Mouse (Mus musculus): ENCODE data around the gene Krtap4-7. TPM values are rescaled to one million over a fixed set of nuclear protein-coding genes. Genes with fewer than 3 reads are reported as not detected.

Krtap4-7 gene
- polyA plus RNA-seq, 1 experiment, result not detected

DNA sequence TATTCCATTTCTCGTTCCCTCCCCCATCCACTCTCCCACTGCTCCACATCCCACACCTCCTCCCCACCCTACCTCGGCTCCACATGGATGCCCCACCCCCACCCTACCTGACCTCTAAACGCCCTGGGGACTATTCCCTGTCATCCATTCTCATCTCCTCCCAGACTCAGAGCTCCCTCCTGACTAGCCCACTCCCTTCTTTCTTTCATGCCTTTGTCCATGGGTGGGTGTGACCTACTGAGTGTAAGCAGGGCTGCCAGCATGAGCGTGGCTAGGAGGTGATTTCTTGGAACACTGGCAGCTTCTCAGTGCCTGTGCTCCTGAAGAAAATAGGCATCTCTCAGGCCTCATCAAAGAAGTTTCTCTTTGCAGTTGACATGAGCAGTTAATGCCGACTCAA lies 13.2 kb upstream of the Krtap4-7 start:
- 47% methylated on average over 5 of the region's 5 CpGs for WGBS
- no peaks in the 10 kb centered on the region for H3K36me3 ChIP-seq (ENCODE audit: control insufficient read depth, insufficient read depth, low read length)
- no peak overlapping the region for H3K27ac ChIP-seq (ENCODE audit: insufficient read depth, low read depth, low read length)
- no peak for TF ChIP-seq POLR2A (IDR thresholded peaks at IDR 0.05; ENCODE audit: low read depth, low read length)
- TF ChIP-seq CTCF (conservative IDR thresholded peaks at IDR 0.05; ENCODE audit: insufficient read depth, insufficient read length, low read depth, low read length), result no peak
- H3K4me3 ChIP-seq (ENCODE audit: insufficient read depth, low read depth, low read length), result no peak overlapping the region
- DNase-seq, result no peak
- no peaks in the 10 kb centered on the region for H3K27me3 ChIP-seq (replicated peaks; ENCODE audit: control insufficient read depth, insufficient read depth, low read length)
- H3K4me1 ChIP-seq (ENCODE audit: control insufficient read depth, insufficient read depth, low read length), result no peaks in the 10 kb centered on the region

DNA sequence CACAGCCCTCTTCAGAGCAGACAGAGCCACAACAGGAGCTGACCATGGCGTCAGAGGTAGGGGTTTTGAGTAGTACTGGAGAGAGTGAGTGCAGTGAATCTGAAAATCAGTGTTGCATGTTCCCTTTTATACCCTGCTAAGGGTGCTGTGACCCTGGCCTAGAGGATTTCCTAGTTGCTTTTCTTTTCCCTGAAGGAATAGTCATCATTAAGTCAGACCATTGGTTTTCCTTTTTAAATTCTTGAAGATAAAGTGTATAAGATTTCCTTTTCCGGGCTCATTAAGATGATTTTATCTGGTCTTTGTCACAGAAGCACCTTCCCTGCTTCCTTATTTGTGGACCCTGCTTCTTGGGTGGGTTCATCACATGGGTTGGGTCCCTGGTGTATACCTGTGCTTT lies 6.2 kb upstream of the Krtap4-7 start, which contains the start of gene Gm11555:
Gm11555 (minus strand) TSS at position 101 of the 400 bp plus-strand sequence.
- WGBS, result 78% methylated on average over 2 of the region's 2 CpGs

DNA sequence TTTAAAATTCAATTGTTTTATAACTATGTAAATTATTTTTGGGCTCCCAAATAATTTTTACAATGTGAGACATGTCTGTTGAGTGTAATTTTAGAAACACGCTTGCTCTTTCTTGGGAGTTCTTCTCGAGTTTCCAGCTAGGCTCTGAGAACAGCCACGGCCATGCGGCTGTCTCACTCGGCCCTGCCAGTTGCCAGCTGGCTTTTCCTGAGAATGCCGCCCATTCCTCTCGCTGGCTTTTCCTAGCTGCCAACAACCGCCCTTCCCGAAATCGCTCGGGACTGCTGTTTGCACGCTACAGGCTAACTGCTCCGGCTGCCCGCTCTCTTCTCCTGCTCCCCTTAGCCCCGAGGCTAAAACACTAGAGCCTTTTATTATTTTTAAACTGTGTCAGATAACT lies 2.6 kb upstream of the Krtap4-7 start:
- 75% methylated on average over 15 of the region's 15 CpGs for WGBS
- Histone ChIP-seq H3K27ac (ENCODE audit: insufficient read depth, low read depth, low read length) (no peak overlapping the region), H3K36me3 (ENCODE audit: control insufficient read depth, insufficient read depth, low read length) (no peaks in the 10 kb centered on the region), H3K27me3 (replicated peaks; ENCODE audit: control insufficient read depth, insufficient read depth, low read length) (no peaks in the 10 kb centered on the region), H3K4me1 (ENCODE audit: control insufficient read depth, insufficient read depth, low read length) (no peaks in the 10 kb centered on the region), H3K4me3 (ENCODE audit: insufficient read depth, low read depth, low read length) (no peak overlapping the region)
- no peak for DNase-seq
- TF ChIP-seq CTCF (conservative IDR thresholded peaks at IDR 0.05; ENCODE audit: insufficient read depth, insufficient read length, low read depth, low read length) (no peak), POLR2A (IDR thresholded peaks at IDR 0.05; ENCODE audit: low read depth, low read length) (no peak)

More for the DNA sequence above, 6.2 kb upstream of the Krtap4-7 start, which contains the start of gene Gm11555:
- Histone ChIP-seq H3K36me3 (ENCODE audit: control insufficient read depth, insufficient read depth, low read length) (no peaks in the 10 kb centered on the region), H3K27me3 (replicated peaks; ENCODE audit: control insufficient read depth, insufficient read depth, low read length) (no peaks in the 10 kb centered on the region), H3K4me3 (ENCODE audit: insufficient read depth, low read depth, low read length) (no peak within 1 kb of the TSS), H3K4me1 (ENCODE audit: control insufficient read depth, insufficient read depth, low read length) (no peaks in the 10 kb centered on the region), H3K27ac (ENCODE audit: insufficient read depth, low read depth, low read length) (no peak within 1 kb of the TSS)
- no peak for TF ChIP-seq CTCF (conservative IDR thresholded peaks at IDR 0.05; ENCODE audit: insufficient read depth, insufficient read length, low read depth, low read length)
- TF ChIP-seq POLR2A (IDR thresholded peaks at IDR 0.05; ENCODE audit: low read depth, low read length), result no peak
- DNase-seq, result no peak

DNA sequence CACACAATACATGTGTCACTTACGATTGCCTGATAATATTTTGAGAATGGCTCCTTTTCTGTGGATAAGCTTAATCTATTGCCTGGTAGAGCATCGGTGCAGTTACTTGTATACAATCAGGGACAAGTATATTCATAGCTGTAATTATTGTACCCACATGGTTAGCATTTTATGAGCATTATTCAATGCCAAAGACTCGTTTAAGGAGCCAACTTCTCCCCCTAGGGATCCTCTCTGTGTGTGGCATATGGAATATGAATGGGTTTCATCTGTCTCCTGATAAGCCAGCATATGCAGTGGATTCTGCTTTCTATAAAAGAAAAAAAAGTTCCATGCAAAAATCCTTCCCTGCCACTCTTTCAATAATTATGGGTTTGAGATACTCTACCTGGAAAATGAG lies 462 bp upstream of the Krtap4-7 start:
- TF ChIP-seq CTCF (conservative IDR thresholded peaks at IDR 0.05; ENCODE audit: insufficient read depth, insufficient read length, low read depth, low read length), result no peak
- no peak for TF ChIP-seq POLR2A (IDR thresholded peaks at IDR 0.05; ENCODE audit: low read depth, low read length)
- Histone ChIP-seq H3K4me3 (ENCODE audit: insufficient read depth, low read depth, low read length) (no peak overlapping the region), H3K4me1 (ENCODE audit: control insufficient read depth, insufficient read depth, low read length) (no peaks in the 10 kb centered on the region), H3K27ac (ENCODE audit: insufficient read depth, low read depth, low read length) (no peak overlapping the region), H3K27me3 (replicated peaks; ENCODE audit: control insufficient read depth, insufficient read depth, low read length) (no peaks in the 10 kb centered on the region), H3K36me3 (ENCODE audit: control insufficient read depth, insufficient read depth, low read length) (no peaks in the 10 kb centered on the region)
- no peak for DNase-seq
- WGBS, result 77% methylated on average over 3 of the region's 3 CpGs

DNA sequence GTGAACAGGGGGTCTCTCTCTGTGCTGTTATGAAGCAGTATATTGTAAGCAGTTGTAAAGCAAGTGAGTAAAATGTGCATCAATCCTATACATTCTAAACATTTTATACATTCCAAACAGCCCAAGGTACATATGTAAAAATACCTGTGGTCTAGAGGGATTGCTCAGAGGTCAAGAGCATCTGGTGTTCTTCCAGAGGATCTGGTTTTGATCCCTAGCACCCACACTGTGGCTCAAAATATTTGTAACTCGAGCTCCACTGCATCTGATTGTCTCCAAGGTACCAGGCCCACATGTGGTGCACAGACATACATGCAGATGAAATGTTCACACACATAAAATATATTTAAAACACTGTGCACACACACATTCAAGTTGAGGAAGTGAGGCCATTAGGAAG lies 3.0 kb downstream of the Krtap4-7 start:
- no peak overlapping the region for H3K4me3 ChIP-seq (ENCODE audit: insufficient read depth, low read depth, low read length)
- H3K27ac ChIP-seq (ENCODE audit: insufficient read depth, low read depth, low read length), result no peak overlapping the region
- 43% methylated on average over 1 of the region's 1 CpGs for WGBS
- H3K4me1 ChIP-seq (ENCODE audit: control insufficient read depth, insufficient read depth, low read length), result no peaks in the 10 kb centered on the region
- TF ChIP-seq POLR2A (IDR thresholded peaks at IDR 0.05; ENCODE audit: low read depth, low read length) (no peak), CTCF (conservative IDR thresholded peaks at IDR 0.05; ENCODE audit: insufficient read depth, insufficient read length, low read depth, low read length) (no peak)
- no peak for DNase-seq
- no peaks in the 10 kb centered on the region for H3K36me3 ChIP-seq (ENCODE audit: control insufficient read depth, insufficient read depth, low read length)
- no peaks in the 10 kb centered on the region for H3K27me3 ChIP-seq (replicated peaks; ENCODE audit: control insufficient read depth, insufficient read depth, low read length)

DNA sequence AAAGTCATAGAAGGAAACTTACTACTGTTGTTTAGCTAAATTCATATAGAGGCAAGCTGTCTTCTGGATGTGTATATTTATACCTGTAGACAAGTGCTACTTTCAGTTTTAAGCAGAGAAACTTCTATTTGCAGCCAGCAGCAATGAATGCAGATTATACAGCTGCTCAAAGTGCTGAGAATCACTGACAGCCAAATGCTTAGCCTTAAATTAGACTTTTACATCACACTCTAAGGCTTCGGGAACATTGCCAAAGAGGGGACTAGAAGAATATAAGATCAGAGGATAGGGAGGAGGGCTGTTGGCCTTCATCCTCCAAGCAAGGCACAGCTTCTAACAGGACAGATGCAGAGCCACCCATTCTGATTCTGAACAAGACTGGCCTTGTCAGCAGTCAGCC lies 6.8 kb downstream of the Krtap4-7 start:
- 56% methylated on average over 1 of the region's 1 CpGs for WGBS
- no peaks in the 10 kb centered on the region for H3K27me3 ChIP-seq (replicated peaks; ENCODE audit: control insufficient read depth, insufficient read depth, low read length)
- no peak overlapping the region for H3K4me3 ChIP-seq (ENCODE audit: insufficient read depth, low read depth, low read length)
- TF ChIP-seq CTCF (conservative IDR thresholded peaks at IDR 0.05; ENCODE audit: insufficient read depth, insufficient read length, low read depth, low read length) (no peak), POLR2A (IDR thresholded peaks at IDR 0.05; ENCODE audit: low read depth, low read length) (no peak)
- H3K4me1 ChIP-seq (ENCODE audit: control insufficient read depth, insufficient read depth, low read length), result no peaks in the 10 kb centered on the region
- no peak overlapping the region for H3K27ac ChIP-seq (ENCODE audit: insufficient read depth, low read depth, low read length)
- H3K36me3 ChIP-seq (ENCODE audit: control insufficient read depth, insufficient read depth, low read length), result no peaks in the 10 kb centered on the region
- DNase-seq, result no peak

DNA sequence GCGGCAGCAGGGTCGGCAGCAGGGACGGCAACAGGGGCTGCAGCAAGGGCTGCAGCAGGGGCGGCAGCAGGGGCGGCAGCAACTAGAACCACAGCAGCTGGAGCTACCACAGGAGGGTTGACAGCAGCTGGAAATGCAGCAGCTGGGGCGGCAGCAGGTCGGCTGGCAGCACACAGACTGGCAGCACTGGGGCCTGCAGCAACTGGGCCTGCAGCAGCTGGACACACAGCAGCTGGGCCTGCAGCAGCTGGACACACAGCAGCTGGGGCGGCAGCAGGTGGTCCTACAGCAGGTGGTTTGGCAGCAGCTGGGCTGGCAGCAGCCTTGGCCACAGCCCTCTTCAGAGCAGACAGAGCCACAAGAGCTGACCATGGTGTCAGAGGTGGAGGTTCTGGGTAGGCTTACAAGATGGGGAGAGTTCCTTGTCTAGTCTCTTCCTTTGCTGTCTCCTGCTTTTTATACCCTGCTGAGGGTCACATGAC lies 9.2 kb downstream of the Krtap4-7 start, which contains the start of gene Krtap4-2:
Krtap4-2 (minus strand) TSS at position 432 of the 482 bp plus-strand sequence.
- TF ChIP-seq CTCF (conservative IDR thresholded peaks at IDR 0.05; ENCODE audit: insufficient read depth, insufficient read length, low read depth, low read length), result no peak
- no peak for TF ChIP-seq POLR2A (IDR thresholded peaks at IDR 0.05; ENCODE audit: low read depth, low read length)
- Histone ChIP-seq H3K4me1 (ENCODE audit: control insufficient read depth, insufficient read depth, low read length) (no peaks in the 10 kb centered on the region), H3K4me3 (ENCODE audit: insufficient read depth, low read depth, low read length) (no peak within 1 kb of the TSS), H3K27me3 (replicated peaks; ENCODE audit: control insufficient read depth, insufficient read depth, low read length) (no peaks in the 10 kb centered on the region), H3K36me3 (ENCODE audit: control insufficient read depth, insufficient read depth, low read length) (no peaks in the 10 kb centered on the region), H3K27ac (ENCODE audit: insufficient read depth, low read depth, low read length) (no peak within 1 kb of the TSS)
- WGBS, result 27% methylated on average over 8 of the region's 8 CpGs
- no peak for DNase-seq
